Mouse (Mus musculus): ENCODE measurements around the gene Dynll2. TPM values are rescaled to one million over a fixed set of nuclear protein-coding genes. Genes with fewer than 3 reads are reported as not detected.
A peak's percentile ranks its signal among the peaks of the same experiment; 100 is the strongest.

The Dynll2 gene
- 100 to 1,000 TPM; 124 to 136 TPM for total RNA-seq (2021)
- long read RNA-seq, experiment 1, transcript Dynll2-201 (3 exons, 2,476 nt) = major isoform, 108 of 148 reads
- long read RNA-seq, experiment 1, partial matches to known transcripts = 0 of 148 reads
- long read RNA-seq, experiment 1, other reads (novel, unspliced or antisense) = 39 of 148 reads
- long read RNA-seq, experiment 2, transcript Dynll2-201 (3 exons, 2,476 nt) = major isoform, 66 of 76 reads
- long read RNA-seq, experiment 2, partial matches to known transcripts = 1 of 76 reads
- long read RNA-seq, experiment 2, other reads (novel, unspliced or antisense) = 7 of 76 reads

GRCm38 (mm10) chr11:87986831-87987793 is at the start of gene Dynll2:
Dynll2 (minus strand) TSS chr11:87987533.
- peak; percentile 93 for DNase-seq

GRCm38 (mm10) chr11:88036761-88037251 is 49.5 kb upstream of the Dynll2 start:
- DNase-seq = peak; percentile 39

GRCm38 (mm10) chr11:88035970-88036369 is 48.6 kb upstream of the Dynll2 start:
- DNase-seq = no peak

- no peak for DNase-seq
Measured at GRCm38 (mm10) chr11:88031753-88032152, 44.4 kb upstream of the Dynll2 start.

- DNase-seq = peak; percentile 40
Measured at GRCm38 (mm10) chr11:88030836-88031235, 43.5 kb upstream of the Dynll2 start.

- DNase-seq = no peak
Measured at GRCm38 (mm10) chr11:88030219-88030618, 42.9 kb upstream of the Dynll2 start.

- DNase-seq = no peak
Measured at GRCm38 (mm10) chr11:88028193-88028684, 40.9 kb upstream of the Dynll2 start.

- no peak for DNase-seq
Measured at GRCm38 (mm10) chr11:88027391-88028035, 40.2 kb upstream of the Dynll2 start.

GRCm38 (mm10) chr11:88023933-88024332 is 36.6 kb upstream of the Dynll2 start:
- no peak for DNase-seq

DNA sequence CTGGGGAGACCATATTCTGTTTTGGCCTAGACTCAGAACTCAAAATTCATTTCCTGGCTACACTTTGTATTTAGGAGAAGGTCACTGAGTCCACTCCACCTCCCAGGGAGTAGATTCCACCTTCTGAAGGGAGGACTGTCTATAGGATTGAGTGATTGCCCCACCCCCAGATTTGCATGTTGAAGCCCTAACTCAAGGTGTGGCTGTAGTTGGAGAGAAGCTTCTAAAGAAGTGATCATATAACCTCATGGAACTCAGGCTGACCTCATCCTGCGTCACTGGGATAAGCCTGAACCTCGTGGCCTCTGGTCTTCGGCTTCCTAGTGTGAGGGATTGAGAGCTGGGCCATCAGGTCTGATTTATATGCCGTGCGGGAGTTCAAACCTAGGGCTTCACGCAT is 28.5 kb upstream of the Dynll2 start:
- no peak for DNase-seq

DNA sequence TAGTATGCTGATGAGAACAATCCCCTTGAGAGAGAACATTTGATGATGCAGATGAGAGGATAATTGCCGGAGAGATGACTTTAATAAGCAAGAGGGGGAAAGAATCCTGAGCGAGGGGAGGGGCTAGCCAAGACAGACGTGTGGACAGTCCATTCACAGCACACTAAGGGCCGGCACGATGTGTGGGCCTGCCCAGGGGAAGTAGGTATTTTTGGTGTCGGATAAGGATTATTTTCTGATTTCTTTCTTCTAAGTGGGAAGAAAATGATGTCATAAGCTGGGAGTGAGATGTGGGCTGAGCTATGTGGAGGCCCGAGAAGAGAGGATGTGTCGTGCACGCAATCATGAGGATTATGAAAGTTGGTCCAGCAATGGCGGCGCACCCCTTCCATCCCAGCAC is 27.8 kb upstream of the Dynll2 start:
- DNase-seq = no peak

DNA sequence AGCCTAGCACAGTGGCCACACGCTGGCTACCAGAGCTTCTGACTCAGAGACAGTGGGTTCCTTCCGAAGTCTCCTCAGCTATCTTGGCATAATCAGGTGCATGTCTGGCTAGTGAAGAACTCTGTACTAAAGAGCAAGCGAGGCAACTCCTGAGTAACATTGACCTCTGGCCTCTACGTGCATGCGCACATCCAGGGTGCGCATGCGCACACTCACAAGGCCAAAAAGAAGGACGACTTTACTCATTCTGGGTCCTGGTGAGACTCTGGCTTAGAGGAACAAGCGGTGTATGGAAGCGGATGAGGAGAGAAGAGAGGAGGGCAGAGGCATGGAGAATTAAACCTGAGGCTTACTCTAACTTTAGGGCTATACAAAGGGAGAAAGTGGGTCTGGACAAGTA is 26.3 kb upstream of the Dynll2 start:
- no peak for DNase-seq

GRCm38 (mm10) chr11:88012621-88013244 is 25.4 kb upstream of the Dynll2 start:
- no peak for DNase-seq

- no peak for DNase-seq
Measured at GRCm38 (mm10) chr11:88011914-88012419, 24.6 kb upstream of the Dynll2 start.

GRCm38 (mm10) chr11:88011208-88011913 is 24.0 kb upstream of the Dynll2 start:
- no peak for DNase-seq

- peak; percentile 40 for DNase-seq
Measured at GRCm38 (mm10) chr11:88009542-88010190, 22.3 kb upstream of the Dynll2 start.

- no peak for DNase-seq
Measured at GRCm38 (mm10) chr11:88008641-88009040, 21.3 kb upstream of the Dynll2 start.

DNA sequence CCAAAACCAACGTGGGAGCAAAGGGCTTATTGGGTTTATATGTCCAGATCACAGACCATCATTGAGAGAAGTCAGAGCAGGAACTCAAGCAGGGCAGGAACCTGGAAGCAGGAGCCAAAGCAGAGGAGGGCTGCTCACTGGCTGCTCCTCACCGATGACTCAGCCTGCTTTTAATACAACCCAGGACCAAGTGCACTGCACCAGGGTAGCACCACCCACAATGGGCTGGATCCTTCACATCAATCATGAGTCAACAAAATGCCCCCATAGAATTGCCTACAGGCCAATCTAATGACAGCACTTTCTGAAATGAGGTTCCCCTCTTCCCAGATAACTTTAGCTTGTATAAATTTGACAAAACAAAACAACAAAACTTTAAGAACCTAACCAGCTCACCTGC is 16.8 kb upstream of the Dynll2 start:
- no peak for DNase-seq

DNA sequence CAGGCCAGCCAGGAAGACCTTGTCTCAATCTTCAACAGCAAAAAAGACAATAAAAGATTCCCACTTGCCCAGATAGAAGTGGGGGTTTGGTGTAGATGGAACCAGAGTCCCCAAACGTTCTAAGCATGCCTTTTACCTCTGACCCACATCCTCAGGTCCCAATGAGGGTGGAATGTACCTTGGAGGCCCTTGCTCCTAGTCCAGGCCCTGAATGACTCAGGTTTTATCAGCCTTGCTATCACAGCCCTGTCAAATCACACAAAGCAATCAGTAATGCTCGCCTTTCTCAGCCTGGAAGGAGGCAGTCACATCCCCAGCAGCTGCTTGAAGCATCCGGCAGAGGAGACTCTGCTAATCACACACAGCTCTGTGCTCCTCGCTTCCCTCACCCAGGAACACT is 15.4 kb upstream of the Dynll2 start:
- no peak for DNase-seq

GRCm38 (mm10) chr11:87999751-88000150 is 12.4 kb upstream of the Dynll2 start:
- DNase-seq = no peak
